Mouse (Mus musculus) liver, embryonic 15.5 days (tissue): ENCODE data around the gene Syce2. TPM values are rescaled to one million over a fixed set of nuclear protein-coding genes. Genes with fewer than 3 reads are reported as not detected.
A peak's percentile ranks its signal among the peaks of the same experiment; 100 is the strongest.
"Not testable (repeated sequence)": the region's sequence is repeated elsewhere in the genome, so short reads cannot be mapped to it uniquely, and the experiment has no call there.

Source experiments
- ATAC-seq: fragments of 200-750 bp; cut with Nextera tagmentation; 2 replicates; pipeline ENCODE4 v1.8.0; 2017; ENCODE audit warnings: moderate number of reproducible peaks, mild to moderate bottlenecking, moderate library complexity; ENCODE audit not compliant: insufficient read depth
- H3K27ac ChIP-seq: fragments of 300-500 bp; sonication (generic); replicated peaks from 2 replicates; pipeline ENCODE4 v1.5.1; 2015; ENCODE audit warnings: mild to moderate bottlenecking, inconsistent platforms
- H3K27me3 ChIP-seq: fragments of 300-500 bp; sonication (generic); 2 replicates; pipeline ENCODE4 v1.6.1; 2015; ENCODE audit warnings: mild to moderate bottlenecking, inconsistent platforms
- H3K36me3 ChIP-seq: fragments of 300-500 bp; sonication (generic); replicated peaks from 2 replicates; pipeline ENCODE4 v1.6.1; 2015; ENCODE audit warnings: moderate library complexity, mild to moderate bottlenecking, inconsistent platforms
- H3K4me1 ChIP-seq: fragments of 300-500 bp; sonication (generic); replicated peaks from 2 replicates; pipeline ENCODE4 v1.6.1; 2015; ENCODE audit warnings: inconsistent platforms
- H3K4me2 ChIP-seq: fragments of 300-500 bp; sonication (generic); 2 replicates; pipeline ENCODE4 v1.6.1; 2015; ENCODE audit warnings: moderate library complexity, mild to moderate bottlenecking, inconsistent platforms
- H3K4me3 ChIP-seq: fragments of 300-500 bp; sonication (generic); replicated peaks from 2 replicates; pipeline ENCODE4 v1.5.1; 2015; ENCODE audit warnings: mild to moderate bottlenecking, inconsistent platforms
- H3K9ac ChIP-seq: fragments of 300-500 bp; sonication (generic); 2 replicates; pipeline ENCODE4 v1.6.1; 2015; ENCODE audit warnings: moderate library complexity, mild to moderate bottlenecking, inconsistent platforms
- H3K9me3 ChIP-seq: fragments of 300-500 bp; sonication (generic); replicated peaks from 2 replicates; pipeline ENCODE4 v1.6.1; 2016; ENCODE audit warnings: inconsistent platforms
- WGBS: fragments of 180-500 bp; shearing (Covaris S2); methylation state at CpG from one replicate; pipeline ENCODE4 v1.1.7; 2015; ENCODE audit warnings: mixed read lengths; ENCODE audit not compliant: insufficient replicate concordance; 5-methylcytosine and 5-hydroxymethylcytosine counted together
- polyA plus RNA-seq: library from polyadenylated mRNA; unstranded; fragments of >200 nt; fragmentation: Nextera tagmentation; extraction: Ambion mirVana; gene quantifications from 2 replicates; pipeline ENCODE4 v1.2.1, GENCODE M21; 2015

The Syce2 gene
- polyA plus RNA-seq, 1 experiment from 2014 or later = 55.0 TPM

DNA sequence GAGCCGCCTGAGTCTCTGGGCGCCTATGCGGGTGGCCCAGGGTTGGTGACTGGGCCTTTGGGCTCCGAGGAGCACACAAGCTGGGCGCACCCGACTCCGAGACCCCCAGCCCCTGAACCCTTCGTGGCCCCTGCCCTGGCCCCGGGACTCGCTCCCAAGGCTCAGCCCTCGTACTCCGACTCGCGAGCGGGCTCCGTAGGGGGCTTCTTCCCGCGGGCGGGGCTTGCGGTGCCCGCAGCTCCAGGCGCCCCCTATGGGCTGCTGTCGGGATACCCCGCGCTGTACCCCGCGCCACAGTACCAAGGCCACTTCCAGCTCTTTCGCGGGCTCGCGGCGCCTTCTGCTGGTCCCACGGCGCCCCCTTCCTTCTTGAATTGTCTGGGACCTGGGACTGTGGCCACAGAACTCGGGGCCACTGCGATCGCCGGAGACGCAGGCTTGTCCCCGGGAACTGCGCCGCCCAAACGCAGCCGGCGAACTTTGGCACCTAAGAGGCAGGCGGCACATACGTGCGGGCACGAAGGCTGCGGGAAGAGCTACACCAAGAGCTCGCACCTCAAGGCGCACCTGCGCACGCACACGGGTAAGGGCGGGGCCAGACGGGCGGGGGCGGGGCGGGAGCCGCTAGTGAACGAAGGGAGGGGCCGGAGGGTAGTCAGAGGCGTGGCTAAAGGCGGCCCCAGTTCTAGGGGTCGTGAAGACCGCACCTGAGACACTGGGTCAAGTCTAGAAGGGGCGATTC lies 31.2 kb downstream of the Syce2 start:
- Histone ChIP-seq H3K4me3 (peak overlapping the region; percentile 88), H3K27ac (peak overlapping the region; percentile 99), H3K9me3 (no peaks in the 10 kb centered on the region), H3K9ac (peak overlapping the region; percentile 97), H3K27me3 (no peaks in the 10 kb centered on the region), H3K4me2 (peak overlapping the region; percentile 92), H3K4me1 (peaks cover 76% of the 10 kb centered on the region), H3K36me3 (peaks cover 43% of the 10 kb centered on the region)
- under 1% methylated on average over 68 of the region's 68 CpGs for WGBS
- peak; percentile 71 for ATAC-seq

DNA sequence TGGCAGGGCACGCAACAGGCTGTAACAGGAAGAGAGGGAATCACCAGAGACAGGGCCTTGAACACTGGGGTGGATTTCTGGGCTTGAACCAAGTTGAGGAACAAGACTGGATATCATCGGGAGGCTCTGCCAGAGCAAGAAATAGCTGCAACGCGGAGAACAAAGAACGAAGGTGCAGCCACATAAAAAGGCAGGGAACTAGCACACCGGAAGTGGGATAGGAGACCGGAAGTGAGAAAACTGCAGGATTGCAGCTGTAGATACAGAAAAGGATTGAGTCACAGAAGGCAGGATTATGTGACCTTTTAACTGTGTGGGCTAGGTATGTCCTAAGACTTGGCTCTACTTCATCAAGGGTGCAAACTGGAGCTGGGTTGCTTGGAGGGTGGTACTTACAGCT lies 32.4 kb downstream of the Syce2 start:
- Histone ChIP-seq H3K4me1 (peaks cover 76% of the 10 kb centered on the region), H3K27ac (peak overlapping the region; percentile 88), H3K27me3 (0 out of 2 replicates have a peak, but pooled peaks cover under 1% of the 10 kb centered on the region), H3K9me3 (no peaks in the 10 kb centered on the region), H3K4me3 (peak overlapping the region; percentile 88), H3K36me3 (peaks cover 43% of the 10 kb centered on the region), H3K4me2 (peak overlapping the region; percentile 92), H3K9ac (0 out of 2 replicates have a peak overlapping the region, but pooled peaks have one; percentile 16)
- 83% methylated on average over 7 of the region's 7 CpGs for WGBS
- no peak for ATAC-seq

DNA sequence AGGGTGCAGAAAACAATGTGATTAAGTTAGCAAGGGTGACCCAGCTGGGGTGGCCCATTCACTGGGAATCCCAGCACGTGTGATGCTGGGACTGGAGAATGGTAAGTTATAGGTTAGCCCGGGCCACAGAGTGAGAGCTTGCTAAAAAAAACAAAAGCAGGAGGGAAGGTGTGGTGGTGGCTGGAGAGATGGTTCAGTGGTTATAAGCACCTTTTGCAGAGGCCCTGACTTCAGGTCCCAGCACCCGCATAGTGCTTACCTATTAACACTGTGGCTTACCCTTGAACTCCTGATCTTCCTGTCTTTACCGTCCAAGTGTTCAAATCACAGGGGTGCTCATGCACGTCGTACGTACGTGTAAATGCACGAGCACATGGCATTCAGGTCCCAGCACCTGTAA lies 35.1 kb downstream of the Syce2 start:
- WGBS = 84% methylated on average over 9 of the region's 9 CpGs
- ATAC-seq = no peak
- Histone ChIP-seq H3K9ac (no peak overlapping the region), H3K4me2 (peak overlapping the region; percentile 88; the same call in 1 of the 2 replicates), H3K36me3 (peaks cover 56% of the 10 kb centered on the region), H3K4me1 (peaks cover 67% of the 10 kb centered on the region), H3K27me3 (peaks cover 12% of the 10 kb centered on the region), H3K4me3 (no peak overlapping the region), H3K9me3 (no peaks in the 10 kb centered on the region), H3K27ac (peak overlapping the region; percentile 88)

DNA sequence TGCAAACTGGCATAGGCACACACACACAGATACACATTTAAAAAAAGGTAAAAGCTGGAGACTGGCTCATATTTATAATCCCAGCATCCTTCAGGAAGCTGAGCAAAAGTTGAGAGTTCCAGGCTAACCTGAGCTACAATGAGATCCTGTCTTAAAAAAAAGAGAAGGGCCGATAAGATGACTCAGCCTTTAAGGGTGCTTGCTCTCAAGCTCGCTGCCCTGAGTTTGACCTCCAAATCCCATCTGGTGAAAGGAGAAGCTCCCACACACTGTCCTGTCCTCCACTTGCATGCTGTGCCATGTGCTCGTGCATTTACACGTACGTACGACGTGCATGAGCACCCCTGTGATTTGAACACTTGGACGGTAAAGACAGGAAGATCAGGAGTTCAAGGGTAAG lies 35.6 kb downstream of the Syce2 start:
- WGBS = 54% methylated on average over 8 of the region's 8 CpGs
- Histone ChIP-seq H3K9ac (no peak overlapping the region), H3K27me3 (peaks cover 17% of the 10 kb centered on the region), H3K27ac (peak overlapping the region; percentile 88), H3K4me3 (no peak overlapping the region), H3K36me3 (peaks cover 56% of the 10 kb centered on the region), H3K9me3 (no peaks in the 10 kb centered on the region), H3K4me1 (peaks cover 72% of the 10 kb centered on the region), H3K4me2 (peak overlapping the region; percentile 88; the same call in 1 of the 2 replicates)
- ATAC-seq = no peak

DNA sequence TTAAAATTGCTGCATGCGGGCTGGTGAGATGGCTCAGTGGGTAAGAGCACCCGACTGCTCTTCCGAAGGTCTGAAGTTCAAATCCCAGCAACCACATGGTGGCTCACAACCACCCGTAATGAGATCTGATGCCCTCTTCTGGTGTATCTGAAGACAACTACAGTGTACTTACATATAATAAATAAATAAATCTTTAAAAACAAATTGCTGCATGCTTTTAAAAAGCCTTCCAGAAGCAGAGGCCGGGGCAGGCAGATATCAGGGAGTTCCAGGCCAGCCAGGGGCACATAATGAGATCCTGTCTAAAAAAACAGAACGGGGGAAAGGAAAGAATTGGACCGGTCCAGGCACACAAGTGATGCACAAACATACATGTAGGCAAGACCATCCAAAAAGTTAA lies 36.1 kb downstream of the Syce2 start:
- Histone ChIP-seq H3K4me2 (peak overlapping the region; percentile 88), H3K4me1 (peaks cover 76% of the 10 kb centered on the region), H3K27me3 (peaks cover 22% of the 10 kb centered on the region), H3K4me3 (peak overlapping the region; percentile 67), H3K9ac (0 out of 2 replicates have a peak overlapping the region, but pooled peaks have one; percentile 81), H3K27ac (peak overlapping the region; percentile 88), H3K36me3 (peaks cover 56% of the 10 kb centered on the region)
- 11% methylated on average over 7 of the region's 7 CpGs for WGBS
- not testable (repeated sequence) for H3K9me3 ChIP-seq
- peak; percentile 2; the same call in 1 of the 2 replicates for ATAC-seq

DNA sequence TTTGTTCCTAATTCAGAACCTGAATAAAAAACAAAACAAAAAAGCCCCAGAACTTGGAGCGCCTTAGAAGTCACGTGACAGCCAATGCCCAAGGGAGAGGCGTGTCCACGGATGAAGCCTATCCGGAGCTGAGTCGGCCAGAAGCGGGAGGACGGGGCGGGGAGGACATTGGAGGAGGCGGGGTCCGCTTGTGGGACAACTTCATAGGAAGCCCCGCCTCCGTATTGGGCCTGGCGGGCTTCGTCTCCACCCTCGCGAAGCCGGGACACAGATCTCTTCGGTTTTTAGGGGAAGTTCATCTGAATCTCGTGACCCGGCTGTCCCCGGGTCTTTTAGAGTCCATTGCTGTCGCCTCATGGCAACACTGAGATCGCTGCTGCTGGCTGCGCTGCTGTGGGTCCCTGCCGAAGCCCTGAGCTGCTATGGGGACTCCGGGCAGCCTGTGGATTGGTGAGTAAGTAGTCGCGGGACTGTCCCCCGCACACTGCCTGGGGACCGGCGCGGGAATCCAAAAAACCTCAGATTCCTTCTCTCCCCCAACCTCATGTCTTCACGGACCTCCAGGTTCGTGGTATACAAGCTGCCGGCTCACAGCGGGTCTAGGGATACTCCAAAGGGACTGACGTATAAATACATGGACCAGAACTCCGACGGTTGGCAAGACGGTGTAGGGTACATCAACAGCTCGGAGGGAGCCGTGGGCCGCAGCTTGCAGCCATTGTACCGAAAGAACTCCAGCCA lies 36.7 kb downstream of the Syce2 start, which contains the start of gene Dnase2a:
Gene Dnase2a (plus strand): TSS at position 140 of the 741 bp plus-strand sequence.
- WGBS = under 1% methylated on average over 45 of the region's 45 CpGs
- H3K9ac ChIP-seq = peak within 1 kb of the TSS; percentile 81
- peaks cover 53% of the 10 kb centered on the region for H3K36me3 ChIP-seq
- H3K4me3 ChIP-seq = peak within 1 kb of the TSS; percentile 67
- H3K4me1 ChIP-seq = peaks cover 80% of the 10 kb centered on the region
- peaks cover 26% of the 10 kb centered on the region for H3K27me3 ChIP-seq
- ATAC-seq = peak; percentile 90
- H3K4me2 ChIP-seq = peak within 1 kb of the TSS; percentile 88
- H3K27ac ChIP-seq = peak within 1 kb of the TSS; percentile 88
- no peaks in the 10 kb centered on the region for H3K9me3 ChIP-seq

DNA sequence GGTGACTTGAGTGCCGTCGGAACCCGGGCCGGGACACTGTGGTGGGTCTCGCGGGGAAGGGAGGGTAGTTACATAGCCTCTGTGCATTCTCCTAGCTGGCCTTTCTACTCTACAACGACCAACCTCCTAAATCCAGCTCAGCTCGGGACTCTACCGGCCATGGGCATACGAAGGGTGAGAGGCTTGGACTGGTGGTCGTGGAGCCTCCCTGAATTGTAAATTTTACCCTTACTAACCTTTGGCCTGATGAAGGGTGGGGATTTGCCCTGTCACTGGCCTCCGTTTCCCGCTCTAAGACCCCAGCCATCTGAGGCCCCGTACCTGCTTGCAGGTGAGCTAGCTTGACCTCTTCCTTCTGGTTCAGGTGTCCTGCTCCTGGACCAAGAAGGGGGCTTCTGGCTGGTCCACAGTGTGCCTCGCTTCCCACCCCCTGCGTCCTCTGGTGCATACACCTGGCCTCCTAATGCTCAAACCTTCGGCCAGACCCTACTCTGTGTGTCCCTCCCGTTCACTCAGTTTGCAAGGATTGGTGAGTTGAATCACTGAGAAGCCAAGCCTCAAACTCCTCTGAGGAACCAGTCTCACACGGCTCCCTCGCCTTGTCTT lies 37.4 kb downstream of the Syce2 start:
- ATAC-seq = no peak; the same call in 1 of the 2 replicates
- Histone ChIP-seq H3K27ac (peak overlapping the region; percentile 88), H3K4me3 (peak overlapping the region; percentile 67), H3K9me3 (no peaks in the 10 kb centered on the region), H3K27me3 (peaks cover 30% of the 10 kb centered on the region), H3K4me2 (peak overlapping the region; percentile 88), H3K36me3 (peaks cover 46% of the 10 kb centered on the region), H3K9ac (peak overlapping the region; percentile 81), H3K4me1 (peaks cover 80% of the 10 kb centered on the region)
- WGBS = 48% methylated on average over 20 of the region's 20 CpGs

DNA sequence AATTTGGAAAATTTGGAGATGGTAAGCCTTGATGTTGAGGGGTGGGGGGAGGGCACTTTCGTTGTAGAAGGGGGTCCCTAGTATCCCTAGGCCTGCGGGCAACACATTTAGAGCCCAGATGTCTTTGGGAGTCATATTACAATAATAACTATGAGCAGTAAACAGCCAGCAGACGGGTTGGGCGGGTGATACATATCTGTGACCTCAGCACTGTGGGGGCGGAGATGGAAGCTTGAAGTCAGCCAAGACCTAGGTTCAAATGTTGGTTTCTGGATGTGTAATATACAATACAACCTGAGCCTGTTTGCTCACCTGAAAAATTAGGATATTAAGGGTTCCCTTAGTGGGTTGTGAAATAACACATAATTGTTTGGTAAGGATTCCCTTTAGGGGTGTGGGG lies 38.0 kb downstream of the Syce2 start:
- peak overlapping the region; percentile 67 for H3K4me3 ChIP-seq
- peaks cover 40% of the 10 kb centered on the region for H3K36me3 ChIP-seq
- 50% methylated on average over 5 of the region's 5 CpGs for WGBS
- H3K27ac ChIP-seq = peak overlapping the region; percentile 88
- H3K9ac ChIP-seq = peak overlapping the region; percentile 81
- H3K27me3 ChIP-seq = peaks cover 30% of the 10 kb centered on the region
- H3K4me2 ChIP-seq = peak overlapping the region; percentile 88
- H3K9me3 ChIP-seq = no peaks in the 10 kb centered on the region
- peaks cover 74% of the 10 kb centered on the region for H3K4me1 ChIP-seq
- no peak for ATAC-seq

DNA sequence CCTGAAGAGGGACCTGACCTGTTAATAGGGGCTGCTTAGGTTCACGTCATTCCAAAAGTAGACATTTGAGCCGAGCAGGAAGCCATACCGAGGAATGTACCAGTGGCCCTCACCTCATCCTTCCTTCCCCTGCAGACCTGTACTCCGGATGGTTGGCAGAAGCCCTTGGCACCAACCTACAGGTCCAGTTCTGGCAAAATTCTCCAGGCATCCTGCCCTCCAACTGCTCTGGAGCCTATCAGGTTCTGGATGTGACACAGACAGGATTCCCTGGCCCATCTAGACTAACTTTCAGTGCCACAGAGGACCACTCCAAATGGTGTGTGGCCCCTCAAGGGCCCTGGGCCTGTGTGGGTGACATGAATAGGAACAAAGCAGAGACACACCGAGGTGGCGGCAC lies 38.6 kb downstream of the Syce2 start:
- H3K4me2 ChIP-seq = peak overlapping the region; percentile 88
- no peak for ATAC-seq
- peaks cover 33% of the 10 kb centered on the region for H3K27me3 ChIP-seq
- H3K27ac ChIP-seq = no peak overlapping the region
- 79% methylated on average over 6 of the region's 6 CpGs for WGBS
- H3K36me3 ChIP-seq = peaks cover 34% of the 10 kb centered on the region
- no peaks in the 10 kb centered on the region for H3K9me3 ChIP-seq
- no peak overlapping the region for H3K9ac ChIP-seq
- peaks cover 68% of the 10 kb centered on the region for H3K4me1 ChIP-seq
- H3K4me3 ChIP-seq = peak overlapping the region; percentile 67; the same call in 1 of the 2 replicates

DNA sequence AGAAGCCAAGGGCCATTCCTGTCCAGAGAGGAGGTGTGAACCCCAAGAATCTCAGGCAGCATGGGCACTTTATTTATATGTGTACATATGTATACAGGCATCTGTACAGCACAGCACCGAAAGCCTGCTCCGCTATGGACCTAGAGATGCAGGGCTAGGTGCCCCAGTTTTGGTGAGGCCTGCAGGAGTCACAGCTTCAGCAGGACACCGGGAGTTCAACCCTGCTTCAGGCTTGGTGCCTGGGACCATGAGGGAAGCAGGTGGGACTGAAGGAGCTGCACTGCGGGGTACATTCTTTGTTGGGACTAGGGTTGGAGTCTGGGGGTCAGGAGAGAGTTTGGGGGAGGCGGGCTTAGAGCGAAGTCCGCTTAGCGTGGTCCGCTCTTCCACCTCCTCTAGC lies 39.9 kb downstream of the Syce2 start:
- ATAC-seq = no peak
- no peaks in the 10 kb centered on the region for H3K9me3 ChIP-seq

More for the DNA sequence above, 39.9 kb downstream of the Syce2 start:
- Histone ChIP-seq H3K4me1 (peaks cover 57% of the 10 kb centered on the region), H3K4me2 (peak overlapping the region; percentile 96; the same call in 1 of the 2 replicates), H3K27me3 (peaks cover 45% of the 10 kb centered on the region), H3K27ac (no peak overlapping the region), H3K9ac (no peak overlapping the region), H3K36me3 (peaks cover 21% of the 10 kb centered on the region), H3K4me3 (no peak overlapping the region)
- WGBS = 88% methylated on average over 9 of the region's 9 CpGs
